Mouse (Mus musculus) kidney, embryonic 15.5 days (tissue): ENCODE measurements around the gene 9530003J23Rik. TPM values are rescaled to one million over a fixed set of nuclear protein-coding genes. Genes with fewer than 3 reads are reported as not detected.

Experiments used
- ATAC-seq: fragments of 200-750 bp; cut with Nextera tagmentation; replicated peaks from 2 replicates; pipeline ENCODE4 v1.8.0; 2017; ENCODE audit warnings: moderate TSS enrichment; ENCODE audit not compliant: low FRiP score
- H3K27ac ChIP-seq: fragments of 300-500 bp; sonication (generic); 2 replicates; pipeline ENCODE4 v1.5.1; 2015; ENCODE audit warnings: mild to moderate bottlenecking, inconsistent platforms
- H3K27me3 ChIP-seq: fragments of 300-500 bp; sonication (generic); 2 replicates; pipeline ENCODE4 v1.6.1; 2015; ENCODE audit warnings: inconsistent platforms
- H3K36me3 ChIP-seq: fragments of 300-500 bp; sonication (generic); 2 replicates; pipeline ENCODE4 v1.6.1; 2015; ENCODE audit warnings: inconsistent platforms
- H3K4me1 ChIP-seq: fragments of 300-500 bp; sonication (generic); 2 replicates; pipeline ENCODE4 v1.6.1; 2015; ENCODE audit warnings: inconsistent platforms
- H3K4me2 ChIP-seq: fragments of 300-500 bp; sonication (generic); 2 replicates; pipeline ENCODE4 v1.6.1; 2015; ENCODE audit warnings: moderate library complexity, mild to moderate bottlenecking, inconsistent platforms
- H3K4me3 ChIP-seq: fragments of 300-500 bp; sonication (generic); replicated peaks from 2 replicates; pipeline ENCODE4 v1.5.1; 2015; ENCODE audit warnings: mild to moderate bottlenecking, inconsistent platforms
- H3K9ac ChIP-seq: fragments of 300-500 bp; sonication (generic); 2 replicates; pipeline ENCODE4 v1.6.1; 2015; ENCODE audit warnings: mild to moderate bottlenecking, inconsistent platforms
- H3K9me3 ChIP-seq: fragments of 300-500 bp; sonication (generic); replicated peaks from 2 replicates; pipeline ENCODE4 v1.6.1; 2016; ENCODE audit warnings: inconsistent platforms
- WGBS: fragments of 180-500 bp; shearing (Covaris S2); methylation state at CpG from one replicate; pipeline ENCODE4 v1.1.7; 2015; ENCODE audit warnings: mixed read lengths; 5-methylcytosine and 5-hydroxymethylcytosine counted together
- polyA plus RNA-seq: library from polyadenylated mRNA; unstranded; fragments of >200 nt; fragmentation: Nextera tagmentation; extraction: Ambion mirVana; gene quantifications from 2 replicates; pipeline ENCODE4 v1.2.1, GENCODE M21; 2015

Gene 9530003J23Rik
- polyA plus RNA-seq, 1 experiment from 2014 or later = not detected

DNA sequence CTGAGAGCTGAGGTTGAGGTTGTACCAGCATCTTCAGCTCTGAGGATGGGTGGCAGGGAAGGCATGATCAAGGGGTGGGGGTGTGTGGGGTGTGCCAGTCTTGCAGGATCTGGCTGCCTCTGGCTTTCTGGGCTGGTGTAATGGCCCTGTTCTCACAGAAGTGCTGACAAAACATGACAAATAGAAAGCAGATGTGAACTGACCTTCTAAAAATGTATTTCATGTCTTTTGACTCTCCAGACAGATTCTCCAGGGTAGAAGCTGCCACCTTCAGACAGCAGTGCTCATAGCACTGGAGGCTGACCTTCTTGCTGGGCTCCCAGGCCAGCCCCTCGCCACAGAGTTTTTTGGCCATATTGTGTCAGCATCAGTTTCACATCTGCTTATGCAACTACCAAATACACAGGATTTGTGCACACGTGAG is 34.9 kb downstream of the 9530003J23Rik start:
- H3K36me3 ChIP-seq = no peaks in the 10 kb centered on the region
- H3K4me3 ChIP-seq = no peak overlapping the region
- H3K9me3 ChIP-seq = no peaks in the 10 kb centered on the region
- H3K9ac ChIP-seq = no peak overlapping the region
- no peak overlapping the region for H3K27ac ChIP-seq
- no peak for ATAC-seq
- H3K27me3 ChIP-seq = no peaks in the 10 kb centered on the region
- peaks cover 13% of the 10 kb centered on the region for H3K4me1 ChIP-seq
- H3K4me2 ChIP-seq = no peak overlapping the region
- 68% methylated on average over 2 of the region's 2 CpGs for WGBS

DNA sequence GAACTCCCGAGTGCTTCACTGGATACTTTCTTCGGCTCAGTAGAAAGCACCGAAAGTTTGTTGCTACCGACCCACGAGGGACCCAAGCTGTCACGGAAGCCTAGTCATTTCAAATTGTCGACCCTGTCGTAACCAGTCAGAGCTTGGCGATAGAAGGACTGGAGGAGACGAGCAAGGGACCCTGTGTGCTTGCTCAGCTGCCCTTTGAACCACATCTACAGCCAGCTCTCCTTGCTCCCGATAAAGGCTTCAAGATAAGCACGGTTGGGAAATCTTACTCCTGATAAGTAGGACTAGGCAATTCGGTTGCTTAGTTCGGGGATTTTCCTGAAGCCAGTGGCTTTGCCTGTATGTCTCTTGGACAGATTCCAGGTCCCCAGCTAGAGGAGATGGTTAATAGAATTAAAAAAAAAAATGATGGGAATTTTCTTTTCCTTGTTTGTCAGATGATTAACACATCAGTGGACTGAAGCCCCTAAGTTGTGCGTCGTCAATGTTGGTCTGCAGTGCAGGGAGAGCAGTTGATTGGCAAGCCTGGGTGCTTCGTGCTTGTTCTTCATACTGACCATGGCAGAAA is 35.4 kb downstream of the 9530003J23Rik start:
- H3K27me3 ChIP-seq = no peaks in the 10 kb centered on the region
- WGBS = 42% methylated on average over 17 of the region's 17 CpGs
- no peaks in the 10 kb centered on the region for H3K36me3 ChIP-seq
- H3K4me1 ChIP-seq = peaks cover 13% of the 10 kb centered on the region
- no peak for ATAC-seq
- H3K4me2 ChIP-seq = no peak overlapping the region
- H3K9ac ChIP-seq = no peak overlapping the region
- no peak overlapping the region for H3K27ac ChIP-seq
- no peak overlapping the region for H3K4me3 ChIP-seq
- no peaks in the 10 kb centered on the region for H3K9me3 ChIP-seq

DNA sequence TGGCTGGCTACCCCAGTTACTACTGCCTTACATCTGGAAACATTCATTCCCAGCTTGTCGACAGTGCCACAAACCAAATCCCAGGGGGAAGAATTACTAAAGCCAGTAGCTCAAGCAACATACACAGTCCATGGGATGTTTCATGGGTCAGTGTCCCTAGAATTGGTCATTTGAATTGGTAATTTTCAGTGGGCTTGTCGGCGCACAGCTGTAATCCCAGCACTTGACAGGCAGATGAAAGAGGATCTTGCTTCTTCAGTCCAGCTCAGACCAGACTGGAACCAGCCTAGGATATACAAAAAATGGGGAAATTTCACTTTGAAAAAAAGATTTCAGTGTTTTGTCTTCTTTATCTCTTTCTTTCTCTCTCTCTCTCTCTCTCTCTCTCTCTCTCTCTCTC is 38.8 kb downstream of the 9530003J23Rik start:
- no peaks in the 10 kb centered on the region for H3K36me3 ChIP-seq
- H3K27ac ChIP-seq = no peak overlapping the region
- H3K4me2 ChIP-seq = no peak overlapping the region
- WGBS = 79% methylated on average over 3 of the region's 3 CpGs
- H3K4me1 ChIP-seq = peaks cover 13% of the 10 kb centered on the region
- no peak for ATAC-seq
- H3K9ac ChIP-seq = no peak overlapping the region
- H3K4me3 ChIP-seq = no peak overlapping the region
- H3K9me3 ChIP-seq = no peaks in the 10 kb centered on the region
- no peaks in the 10 kb centered on the region for H3K27me3 ChIP-seq

DNA sequence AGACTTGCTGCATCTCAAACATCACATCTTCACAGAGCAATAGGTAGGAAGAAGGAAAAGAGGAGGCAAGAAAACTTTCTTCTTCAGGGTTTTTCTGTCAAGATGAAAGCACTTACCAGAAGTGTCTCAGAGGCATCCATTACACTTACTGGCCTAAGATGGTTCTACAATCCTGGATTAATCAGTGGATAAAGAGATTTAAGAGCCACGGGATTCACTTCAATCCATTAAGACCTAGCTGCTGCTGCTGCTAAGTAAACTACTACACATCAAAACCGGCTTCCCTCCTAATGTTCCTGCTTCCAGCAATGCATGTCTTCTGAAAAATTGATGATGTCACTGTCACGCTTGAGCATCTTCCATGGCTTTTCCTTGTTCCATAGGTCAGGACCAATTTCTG is 41.8 kb downstream of the 9530003J23Rik start:
- Histone ChIP-seq H3K9ac (no peak overlapping the region), H3K9me3 (no peaks in the 10 kb centered on the region), H3K4me2 (no peak overlapping the region), H3K27ac (no peak overlapping the region), H3K4me1 (no peaks in the 10 kb centered on the region), H3K36me3 (no peaks in the 10 kb centered on the region), H3K4me3 (no peak overlapping the region), H3K27me3 (no peaks in the 10 kb centered on the region)
- 86% methylated on average over 3 of the region's 3 CpGs for WGBS
- no peak for ATAC-seq

- no peak overlapping the region for H3K4me2 ChIP-seq
- no peaks in the 10 kb centered on the region for H3K27me3 ChIP-seq
- no peak overlapping the region for H3K9ac ChIP-seq
- no peaks in the 10 kb centered on the region for H3K9me3 ChIP-seq
- no peaks in the 10 kb centered on the region for H3K4me1 ChIP-seq
- H3K36me3 ChIP-seq = no peaks in the 10 kb centered on the region
- no peak for ATAC-seq
- 96% methylated on average over 4 of the region's 4 CpGs for WGBS
- no peak overlapping the region for H3K4me3 ChIP-seq
- H3K27ac ChIP-seq = no peak overlapping the region
These were observed 42.8 kb downstream of the 9530003J23Rik start for GRCm38 (mm10) chr10:117195748-117196147.

GRCm38 (mm10) chr10:117195005-117195404 is 43.5 kb downstream of the 9530003J23Rik start:
- Histone ChIP-seq H3K36me3 (no peaks in the 10 kb centered on the region), H3K27me3 (no peaks in the 10 kb centered on the region), H3K27ac (no peak overlapping the region), H3K4me1 (no peaks in the 10 kb centered on the region), H3K9me3 (no peaks in the 10 kb centered on the region), H3K4me2 (no peak overlapping the region), H3K4me3 (no peak overlapping the region), H3K9ac (no peak overlapping the region)
- no peak for ATAC-seq
- 81% methylated on average over 12 of the region's 12 CpGs for WGBS

DNA sequence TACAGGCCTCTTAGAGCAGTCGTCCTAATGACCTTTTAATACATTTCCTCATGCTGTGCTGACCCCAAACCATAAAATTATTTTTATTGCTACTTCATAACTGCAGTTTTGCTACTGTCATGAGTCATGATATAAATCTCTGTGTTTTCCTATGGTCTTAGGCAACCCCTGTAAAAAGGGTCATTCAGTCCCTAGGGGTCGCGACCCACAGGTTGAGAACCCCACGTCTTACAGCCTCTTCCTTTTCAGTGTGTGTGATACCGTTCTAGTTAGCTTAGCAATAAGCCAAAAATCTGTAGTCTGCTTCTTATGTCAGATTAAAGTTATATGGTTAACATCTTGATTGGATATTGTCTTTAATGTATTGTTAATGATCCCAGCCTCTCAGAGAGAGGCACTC is 45.1 kb downstream of the 9530003J23Rik start:
- H3K9me3 ChIP-seq = no peaks in the 10 kb centered on the region
- H3K4me2 ChIP-seq = no peak overlapping the region
- WGBS = 63% methylated on average over 5 of the region's 5 CpGs
- ATAC-seq = no peak
- H3K27ac ChIP-seq = no peak overlapping the region
- no peaks in the 10 kb centered on the region for H3K36me3 ChIP-seq
- no peaks in the 10 kb centered on the region for H3K4me1 ChIP-seq
- H3K9ac ChIP-seq = no peak overlapping the region
- H3K27me3 ChIP-seq = no peaks in the 10 kb centered on the region
- H3K4me3 ChIP-seq = no peak overlapping the region

- H3K36me3 ChIP-seq = no peaks in the 10 kb centered on the region
- no peaks in the 10 kb centered on the region for H3K9me3 ChIP-seq
- WGBS = 70% methylated on average over 9 of the region's 9 CpGs
- H3K4me1 ChIP-seq = no peaks in the 10 kb centered on the region
- no peak overlapping the region for H3K4me2 ChIP-seq
- H3K27me3 ChIP-seq = no peaks in the 10 kb centered on the region
- H3K9ac ChIP-seq = no peak overlapping the region
- ATAC-seq = no peak
- no peak overlapping the region for H3K4me3 ChIP-seq
- no peak overlapping the region for H3K27ac ChIP-seq
These were observed 53.0 kb downstream of the 9530003J23Rik start for GRCm38 (mm10) chr10:117185399-117186089.

Other genes with a start within 250 kb of the 9530003J23Rik start
- gene Lrrc10, start 193.4 kb downstream of the 9530003J23Rik start, polyA plus RNA-seq = not detected in 2 replicates
- gene Cct2, start 174.9 kb downstream of the 9530003J23Rik start, polyA plus RNA-seq = 258 and 266 TPM in 2 replicates
- 17.0 and 17.8 TPM in 2 replicates for gene Frs2, start 90.2 kb downstream of the 9530003J23Rik start, polyA plus RNA-seq
- 68.6 and 71.1 TPM in 2 replicates for gene Yeats4, start 14.2 kb downstream of the 9530003J23Rik start, polyA plus RNA-seq
- gene Lyz2, start 43.6 kb upstream of the 9530003J23Rik start, polyA plus RNA-seq = 70.6 and 78.0 TPM in 2 replicates
- gene Lyz1, start 54.2 kb upstream of the 9530003J23Rik start, polyA plus RNA-seq = not detected in 2 replicates
- gene Cpsf6, start 141.3 kb upstream of the 9530003J23Rik start, polyA plus RNA-seq = 164 and 169 TPM in 2 replicates